Mouse (Mus musculus) kidney, adult 8-10 months (tissue): ENCODE data around the gene Ifna15.
"Not testable (repeated sequence)": the region's sequence is repeated elsewhere in the genome, so short reads cannot be mapped to it uniquely, and the experiment has no call there.

Source experiments
- DNase-seq, 2 experiments: peaks; one replicate each; pipeline ENCODE4 v3.0.0; 2022

The Ifna15 gene

GRCm38 (mm10) chr4:88558145-88558544 lies at the start of gene Ifna15:
Ifna15 (minus strand) TSS chr4:88558245.
- not testable (repeated sequence) for DNase-seq

GRCm38 (mm10) chr4:88603276-88603675 lies 45.2 kb upstream of the Ifna15 start, which contains the start of gene Ifna12:
Ifna12 (minus strand) TSS chr4:88603376.
- DNase-seq = no peak

DNA sequence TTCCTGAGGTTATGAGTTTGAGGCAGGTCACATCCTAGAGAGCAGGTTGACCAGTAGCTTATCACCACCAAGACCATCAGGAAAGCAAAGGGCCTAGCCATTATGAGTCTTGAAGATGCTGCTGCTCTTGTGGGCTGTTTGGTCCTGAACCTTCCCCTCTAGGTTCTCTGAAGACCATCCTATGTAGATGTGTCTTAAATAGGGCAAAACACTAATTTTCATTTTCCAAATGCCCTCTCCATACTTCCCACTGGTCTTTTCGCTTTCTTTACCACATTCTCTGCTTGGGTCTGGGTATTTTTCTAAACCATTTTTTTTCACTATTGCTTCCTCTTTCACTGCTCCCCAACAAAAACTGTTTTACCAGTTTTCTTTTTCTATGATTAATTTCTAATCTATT lies 34.2 kb upstream of the Ifna15 start, which contains the start of gene Ifna9:
Ifna9 (minus strand) TSS at position 101 of the 400 bp plus-strand sequence.
- no peak for DNase-seq

DNA sequence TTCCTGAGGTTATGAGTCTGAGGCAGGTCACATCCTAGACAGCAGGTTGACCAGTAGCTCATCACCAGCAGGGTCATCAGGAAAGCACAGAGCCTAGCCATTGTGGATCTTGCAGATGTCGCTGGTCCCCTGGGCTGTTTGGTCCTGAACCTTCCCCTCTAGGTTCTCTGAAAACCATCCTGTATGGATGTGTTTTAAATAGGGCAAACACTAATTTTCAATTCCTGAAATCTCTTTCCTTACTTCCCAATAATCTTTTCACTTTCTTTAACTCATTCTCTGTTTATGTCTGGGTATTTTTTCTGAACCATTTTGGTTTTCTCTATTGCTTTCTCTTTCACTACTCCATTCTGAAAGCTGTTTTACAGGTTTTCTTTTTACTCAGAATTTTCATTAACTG lies 13.7 kb upstream of the Ifna15 start, which contains the start of gene Ifna14:
Ifna14 (minus strand) TSS at position 101 of the 400 bp plus-strand sequence.
- DNase-seq = no peak

- no peak for DNase-seq
These were observed 3.7 kb upstream of the Ifna15 start for GRCm38 (mm10) chr4:88561791-88562190.

- peak; percentile 71 to 87 for DNase-seq
These were observed 7.7 kb downstream of the Ifna15 start for GRCm38 (mm10) chr4:88550161-88550945.

GRCm38 (mm10) chr4:88547986-88548385 lies 10.1 kb downstream of the Ifna15 start:
- DNase-seq = no peak

DNA sequence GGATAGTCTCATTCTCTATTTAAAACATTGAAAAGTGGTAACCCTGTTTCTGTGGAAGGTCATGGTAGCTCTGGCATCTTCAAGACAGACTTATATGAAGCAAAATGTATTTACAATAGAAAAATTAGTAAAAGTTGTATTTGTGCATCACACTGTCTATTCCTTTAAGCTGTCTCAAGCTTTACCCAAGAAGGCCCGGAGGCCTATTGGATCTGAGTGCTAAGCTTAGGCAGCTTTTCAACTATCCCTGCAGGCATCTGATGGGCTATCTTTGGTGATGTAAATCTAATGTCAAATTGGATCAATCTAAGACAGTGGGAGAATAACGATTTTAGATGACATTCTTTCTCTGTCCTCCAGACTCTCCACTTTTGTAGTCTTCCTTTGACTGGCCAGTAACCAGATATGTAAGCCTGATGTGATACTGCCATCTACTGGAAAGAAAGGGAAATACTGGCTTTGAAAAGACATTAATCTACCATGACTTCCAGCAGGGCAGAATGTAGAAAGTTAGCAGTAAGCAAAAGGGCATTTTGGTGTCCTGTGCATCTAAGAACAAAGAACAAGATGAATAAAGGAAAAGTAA lies 14.3 kb downstream of the Ifna15 start:
- DNase-seq = peak in 1 of 2 experiments; percentile 39

DNA sequence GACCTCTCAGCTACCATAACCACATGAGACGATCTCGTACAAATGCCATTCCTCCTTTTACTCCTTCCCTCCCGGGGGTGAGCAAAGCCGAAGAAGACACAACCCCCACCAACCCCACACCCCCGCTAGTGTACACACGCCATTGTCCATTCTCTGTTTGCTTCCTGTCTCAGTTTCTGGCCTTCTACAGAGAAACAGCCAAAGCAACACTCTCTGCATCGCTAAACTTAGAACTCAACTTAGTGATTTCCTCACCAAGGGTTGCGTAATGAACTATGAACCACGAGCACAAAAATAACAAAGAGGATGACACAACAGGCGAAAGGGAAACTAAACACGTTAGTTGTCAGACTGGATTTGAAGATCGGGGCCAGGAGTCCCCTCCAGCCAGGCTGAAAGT lies 20.7 kb downstream of the Ifna15 start:
- peak; percentile 16 to 43 for DNase-seq

DNA sequence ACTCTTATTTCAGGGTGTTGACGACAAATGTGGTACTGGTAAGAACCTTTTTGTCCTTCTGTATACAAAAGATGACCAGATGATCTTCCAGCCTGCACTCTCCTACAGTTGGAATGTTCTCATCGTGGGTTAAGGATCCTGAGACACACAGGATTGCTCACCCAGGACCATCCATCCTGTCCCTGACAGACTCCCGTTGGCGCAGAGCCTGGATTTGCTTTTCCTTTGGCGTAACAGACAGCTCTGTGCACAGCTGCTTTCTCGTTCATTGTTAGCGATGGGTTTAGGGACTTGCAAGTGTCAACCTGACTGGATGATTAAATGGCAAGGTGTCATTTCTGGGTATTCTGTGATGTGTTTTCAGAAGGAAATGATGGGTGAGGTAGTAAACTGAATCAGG lies 21.4 kb downstream of the Ifna15 start:
- DNase-seq = peak; percentile 7 to 13

DNA sequence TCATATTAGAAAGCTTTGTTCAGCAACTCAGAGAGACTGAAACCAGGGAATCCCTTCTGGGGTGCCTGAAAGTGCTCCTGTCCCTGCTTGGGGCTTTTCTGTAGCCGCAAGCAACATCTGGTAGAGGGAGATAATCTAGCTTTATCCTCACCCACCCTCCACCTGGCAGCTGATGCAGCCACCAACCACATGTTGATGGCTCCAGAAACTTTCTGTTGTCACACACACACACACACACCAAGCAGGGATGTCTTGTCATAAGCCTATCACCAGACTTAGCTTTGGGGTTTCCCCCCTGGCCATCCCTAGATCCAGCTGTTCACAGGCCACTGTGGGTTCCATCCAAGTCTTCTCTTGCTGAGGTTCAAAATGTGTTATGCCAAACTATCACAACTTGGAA lies 22.3 kb downstream of the Ifna15 start:
- no peak for DNase-seq

DNA sequence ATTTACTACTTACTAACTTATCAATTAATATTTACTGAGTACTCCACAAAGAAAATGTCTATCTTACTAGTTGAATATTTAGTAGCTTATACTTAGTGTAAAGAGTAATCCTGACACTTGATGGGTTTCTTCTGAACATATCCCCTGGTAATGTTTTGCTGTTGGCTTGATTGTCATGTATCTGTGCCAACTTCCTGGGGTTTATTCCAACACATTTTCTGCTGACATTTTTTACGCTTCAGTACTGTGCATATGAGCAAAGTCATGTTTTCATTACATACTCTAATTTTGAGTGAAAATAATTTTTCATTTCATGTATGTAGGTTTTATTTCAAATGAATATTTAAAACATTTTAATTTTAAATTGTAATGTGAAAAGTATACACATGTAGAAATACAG lies 23.1 kb downstream of the Ifna15 start:
- DNase-seq = no peak

- peak; percentile 59 to 75 for DNase-seq
These were observed 24.5 kb downstream of the Ifna15 start for GRCm38 (mm10) chr4:88533499-88533898.

GRCm38 (mm10) chr4:88530892-88531291 lies 27.2 kb downstream of the Ifna15 start:
- DNase-seq = no peak

DNA sequence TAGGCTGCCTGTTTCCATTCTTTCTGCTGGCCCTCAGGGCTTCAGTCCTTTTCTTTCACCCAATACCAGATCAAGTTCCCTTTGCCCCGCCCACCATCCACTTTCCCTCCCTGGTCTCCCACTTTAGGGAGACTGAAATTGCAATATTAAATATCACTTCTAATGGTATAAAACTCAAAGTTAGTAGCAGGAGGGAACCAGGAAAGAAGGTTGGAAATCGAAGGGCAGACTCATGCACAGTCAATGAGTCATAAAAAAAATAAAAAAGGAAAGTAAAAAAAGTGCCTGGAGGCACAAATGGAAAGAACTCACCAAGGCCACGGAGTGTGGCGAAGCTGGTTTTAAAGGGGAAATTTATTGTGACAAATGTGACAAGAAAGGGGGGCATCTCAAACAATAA lies 27.8 kb downstream of the Ifna15 start:
- DNase-seq = no peak

GRCm38 (mm10) chr4:88526379-88527049 lies 31.5 kb downstream of the Ifna15 start:
- DNase-seq = no peak

DNA sequence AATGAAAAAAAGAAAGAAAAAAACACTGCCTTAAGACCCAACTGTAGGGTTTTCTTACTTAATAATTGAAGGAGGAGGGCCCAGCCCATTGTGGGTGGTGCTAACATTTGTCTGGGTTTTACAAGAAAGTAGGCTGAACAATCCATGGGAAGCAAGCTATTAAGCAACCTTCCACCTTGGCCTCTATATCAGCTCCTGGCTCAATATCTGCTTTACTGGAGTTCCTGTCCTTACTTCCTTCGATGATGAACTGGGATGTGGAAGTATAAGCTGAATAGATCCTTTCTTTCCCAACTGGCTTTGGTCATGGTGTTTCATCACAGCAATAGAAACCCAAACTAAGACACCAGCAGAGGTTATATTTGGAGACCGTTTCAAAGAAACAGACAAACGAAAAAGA lies 32.7 kb downstream of the Ifna15 start:
- no peak for DNase-seq

DNA sequence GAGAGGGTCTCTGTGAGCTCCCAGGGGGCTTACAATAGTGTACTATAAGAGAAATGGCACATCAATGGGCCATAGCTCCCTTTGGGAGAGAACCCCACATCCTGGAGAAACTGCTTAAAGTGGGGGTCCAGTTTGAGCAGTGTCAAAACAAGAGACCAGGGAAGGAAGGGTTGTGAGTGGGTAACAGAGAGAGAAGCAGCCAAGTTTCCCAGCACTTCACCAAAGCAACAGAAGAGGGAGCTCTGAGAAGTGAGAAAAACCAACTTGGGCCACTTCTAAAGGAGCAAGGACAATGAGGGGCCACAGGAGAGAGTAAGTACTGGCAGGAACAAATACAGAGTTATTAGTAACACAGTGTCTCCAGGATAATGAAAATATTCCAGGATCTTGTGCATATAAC lies 34.8 kb downstream of the Ifna15 start:
- peak in 1 of 2 experiments; percentile 41 for DNase-seq

GRCm38 (mm10) chr4:88522674-88523073 lies 35.4 kb downstream of the Ifna15 start, which contains the start of gene Ifnb1:
Ifnb1 (minus strand) TSS chr4:88522774.
- no peak for DNase-seq

- no peak for DNase-seq
These were observed 40.1 kb downstream of the Ifna15 start for GRCm38 (mm10) chr4:88517957-88518356.

DNA sequence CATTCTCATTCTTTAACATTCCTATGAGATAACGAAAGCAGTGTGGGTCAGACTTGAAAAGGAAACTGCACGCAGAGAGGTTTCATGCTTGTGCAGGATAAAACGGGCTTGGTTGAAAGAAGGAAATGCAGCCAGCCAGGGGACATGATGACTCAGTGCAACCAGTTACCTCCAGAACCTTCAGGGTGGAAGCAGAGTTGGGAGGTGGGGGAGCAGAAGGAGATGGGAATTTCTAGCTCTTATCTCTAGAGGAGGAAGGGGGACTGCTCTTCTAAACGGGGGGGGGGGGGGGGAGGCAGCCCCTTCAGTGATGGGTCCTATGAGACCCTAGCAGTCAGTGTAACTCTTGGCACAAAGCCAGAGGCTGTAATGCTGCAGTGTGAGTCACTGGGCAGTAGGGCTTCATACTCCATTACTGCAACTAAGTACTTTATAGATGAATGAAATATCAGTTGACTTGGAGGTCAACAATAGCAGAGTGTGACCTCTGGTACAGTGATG lies 42.3 kb downstream of the Ifna15 start:
- DNase-seq = peak; percentile 36 to 56

GRCm38 (mm10) chr4:88515250-88515649 lies 42.8 kb downstream of the Ifna15 start:
- DNase-seq = no peak

DNA sequence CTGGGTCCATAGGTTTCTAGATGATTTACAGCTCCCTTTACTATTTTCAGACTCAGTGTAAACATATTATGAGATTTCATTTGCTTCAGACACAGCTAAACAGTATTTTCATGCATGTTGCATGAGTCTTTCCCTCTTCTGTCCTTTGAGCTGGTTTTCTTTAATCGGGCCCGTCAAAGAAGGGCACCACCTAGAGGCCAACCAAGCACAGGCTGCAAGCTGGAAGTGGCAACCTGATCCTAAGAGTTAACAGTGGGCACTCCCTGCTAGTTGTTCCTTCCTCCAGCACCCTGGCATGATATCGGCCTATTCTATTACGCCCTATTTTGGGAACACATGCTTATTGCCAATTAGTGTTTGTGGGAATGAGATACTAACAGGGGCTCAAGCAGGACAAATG lies 43.6 kb downstream of the Ifna15 start:
- peak; percentile 31 to 58 for DNase-seq
